Comparison of ENCODE assay signal across 27 mouse cellular contexts in genomic region chr17:54678111-54678510, GRCm38 (mm10).
"Had no signal": no experiment of that assay in that cellular context is flagged by ENCODE, and none has a peak within 500 bp of the region (broad histone marks: within the 10 kb centered on the region; RNA-seq: fewer than 3 reads in every experiment).

No protein-coding gene starts in this region.

- H3K4me3 ChIP-seq: heart, adult 2 months; heart, embryonic 13.5 days; heart, embryonic 15.5 days; hindbrain, embryonic 12.5 days; intestine, embryonic 15.5 days; kidney, embryonic 15.5 days; limb, embryonic 13.5 days; limb, embryonic 15.5 days; liver, embryonic 13.5 days; liver, embryonic 15.5 days had no signal

- DNase-seq: gastrocnemius, postnatal 14 days; gastrocnemius, postnatal 36 days; heart, adult 11 months; heart, adult 2 months; heart, postnatal 14 days; heart, postnatal 36 days; kidney, adult 11 months; kidney, adult 2 months; kidney, adult 9 months; kidney, postnatal 14 days; kidney, postnatal 36 days; layer of hippocampus, adult 9-11 months; layer of hippocampus, postnatal 36 days; left cerebral cortex, postnatal 4 days; liver, embryonic 13.5 days had no signal

- ATAC-seq: hindbrain, postnatal 0 days; intestine, embryonic 15.5 days had no signal

- H3K36me3 ChIP-seq: heart, embryonic 13.5 days; heart, embryonic 15.5 days; hindbrain, embryonic 12.5 days; intestine, embryonic 15.5 days; kidney, embryonic 15.5 days; limb, embryonic 13.5 days; limb, embryonic 15.5 days; liver, embryonic 13.5 days; liver, embryonic 15.5 days had no signal

- H3K4me2 ChIP-seq: heart, embryonic 11.5 days; heart, embryonic 13.5 days; heart, embryonic 15.5 days; hindbrain, embryonic 12.5 days; hindbrain, embryonic 14.5 days; intestine, embryonic 15.5 days; kidney, embryonic 15.5 days; limb, embryonic 13.5 days; limb, embryonic 15.5 days; liver, embryonic 13.5 days; liver, embryonic 15.5 days had no signal

- H3K27ac ChIP-seq: heart, adult 2 months; heart, embryonic 13.5 days; heart, embryonic 15.5 days; hindbrain, embryonic 12.5 days; hindbrain, embryonic 14.5 days; hindbrain, postnatal 0 days; intestine, embryonic 15.5 days; kidney, embryonic 15.5 days; kidney, postnatal 0 days; limb, embryonic 13.5 days; limb, embryonic 15.5 days; liver, embryonic 13.5 days; liver, embryonic 15.5 days had no signal

- H3K4me1 ChIP-seq: heart, embryonic 13.5 days; heart, embryonic 15.5 days; hindbrain, embryonic 12.5 days; intestine, embryonic 15.5 days; kidney, embryonic 15.5 days; limb, embryonic 13.5 days; limb, embryonic 15.5 days; liver, embryonic 13.5 days; liver, embryonic 15.5 days had no signal

- H3K27me3 ChIP-seq: heart, embryonic 13.5 days; heart, embryonic 15.5 days; hindbrain, embryonic 12.5 days; intestine, embryonic 15.5 days; kidney, embryonic 15.5 days; limb, embryonic 15.5 days; liver, embryonic 13.5 days; liver, embryonic 15.5 days had no signal

- H3K9me3 ChIP-seq: heart, embryonic 13.5 days; heart, embryonic 15.5 days; hindbrain, embryonic 12.5 days; intestine, embryonic 15.5 days; kidney, embryonic 15.5 days; limb, embryonic 13.5 days; limb, embryonic 15.5 days; liver, embryonic 13.5 days; liver, embryonic 15.5 days had no signal

- H3K9ac ChIP-seq: heart, embryonic 13.5 days; heart, embryonic 15.5 days; hindbrain, embryonic 12.5 days; hindbrain, embryonic 14.5 days; intestine, embryonic 15.5 days; kidney, embryonic 15.5 days; limb, embryonic 13.5 days; limb, embryonic 15.5 days; liver, embryonic 13.5 days; liver, embryonic 15.5 days had no signal
